Mouse (Mus musculus): ENCODE data around the gene Lfng. TPM values are rescaled to one million over a fixed set of nuclear protein-coding genes. Genes with fewer than 3 reads are reported as not detected.

Gene Lfng
- polyA plus RNA-seq, 2 experiments = 19.2 to 38.9 TPM

- Histone ChIP-seq H3K27ac (replicated peaks; ENCODE audit: low read depth, low read length) (0 out of 2 replicates have a peak overlapping the region, but pooled peaks have one; percentile 1), H3K4me1 (ENCODE audit: control insufficient read depth, insufficient read depth, low read length) (peaks cover 55% of the 10 kb centered on the region), H3K9ac (ENCODE audit: low read depth, low read length, severe bottlenecking) (peak overlapping the region; percentile 38), H3K9me3 (ENCODE audit: control insufficient read depth, low read length) (no peaks in the 10 kb centered on the region), H3K4me3 (replicated peaks; ENCODE audit: low read length) (peak overlapping the region; percentile 40), H3K4me2 (replicated peaks; ENCODE audit: low read depth, low read length, severe bottlenecking) (peak overlapping the region; percentile 91), H3K36me3 (ENCODE audit: control insufficient read depth, insufficient read depth, low read length) (peaks cover 7% of the 10 kb centered on the region; the same call in 1 of the 2 replicates), H3K27me3 (ENCODE audit: control insufficient read depth, insufficient read depth, low read length) (peaks cover 60% of the 10 kb centered on the region)
- ATAC-seq (ENCODE audit: low FRiP score, low read depth) (no peak), DNase-seq (ENCODE audit: low spot score) (no peak)
- 4% methylated on average over 17 of the region's 17 CpGs for WGBS
- no peak for TF ChIP-seq POLR2A (IDR thresholded peaks at IDR 0.05; ENCODE audit: borderline replicate concordance, extremely low read depth, insufficient read depth, insufficient read length)
Observed at GRCm38 (mm10) chr5:140607836-140608633, 915 bp downstream of the Lfng start.

- Histone ChIP-seq H3K4me1 (ENCODE audit: control insufficient read depth, insufficient read depth, low read length) (peaks cover 55% of the 10 kb centered on the region), H3K27me3 (ENCODE audit: control insufficient read depth, insufficient read depth, low read length) (peaks cover 60% of the 10 kb centered on the region), H3K4me2 (replicated peaks; ENCODE audit: low read depth, low read length, severe bottlenecking) (peak overlapping the region; percentile 91), H3K9me3 (ENCODE audit: control insufficient read depth, low read length) (no peaks in the 10 kb centered on the region), H3K27ac (replicated peaks; ENCODE audit: low read depth, low read length) (0 out of 2 replicates have a peak overlapping the region, but pooled peaks have one; percentile 1), H3K36me3 (ENCODE audit: control insufficient read depth, insufficient read depth, low read length) (peaks cover 8% of the 10 kb centered on the region; the same call in 1 of the 2 replicates), H3K9ac (ENCODE audit: low read depth, low read length, severe bottlenecking) (peak overlapping the region; percentile 38), H3K4me3 (replicated peaks; ENCODE audit: low read length) (peak overlapping the region; percentile 40)
- DNase-seq (ENCODE audit: low spot score) (no peak), ATAC-seq (ENCODE audit: low FRiP score, low read depth) (no peak)
- WGBS = 3% methylated on average over 16 of the region's 16 CpGs
- TF ChIP-seq POLR2A (IDR thresholded peaks at IDR 0.05; ENCODE audit: borderline replicate concordance, extremely low read depth, insufficient read depth, insufficient read length) = no peak
Observed at GRCm38 (mm10) chr5:140608634-140609015, 1.5 kb downstream of the Lfng start.

DNA sequence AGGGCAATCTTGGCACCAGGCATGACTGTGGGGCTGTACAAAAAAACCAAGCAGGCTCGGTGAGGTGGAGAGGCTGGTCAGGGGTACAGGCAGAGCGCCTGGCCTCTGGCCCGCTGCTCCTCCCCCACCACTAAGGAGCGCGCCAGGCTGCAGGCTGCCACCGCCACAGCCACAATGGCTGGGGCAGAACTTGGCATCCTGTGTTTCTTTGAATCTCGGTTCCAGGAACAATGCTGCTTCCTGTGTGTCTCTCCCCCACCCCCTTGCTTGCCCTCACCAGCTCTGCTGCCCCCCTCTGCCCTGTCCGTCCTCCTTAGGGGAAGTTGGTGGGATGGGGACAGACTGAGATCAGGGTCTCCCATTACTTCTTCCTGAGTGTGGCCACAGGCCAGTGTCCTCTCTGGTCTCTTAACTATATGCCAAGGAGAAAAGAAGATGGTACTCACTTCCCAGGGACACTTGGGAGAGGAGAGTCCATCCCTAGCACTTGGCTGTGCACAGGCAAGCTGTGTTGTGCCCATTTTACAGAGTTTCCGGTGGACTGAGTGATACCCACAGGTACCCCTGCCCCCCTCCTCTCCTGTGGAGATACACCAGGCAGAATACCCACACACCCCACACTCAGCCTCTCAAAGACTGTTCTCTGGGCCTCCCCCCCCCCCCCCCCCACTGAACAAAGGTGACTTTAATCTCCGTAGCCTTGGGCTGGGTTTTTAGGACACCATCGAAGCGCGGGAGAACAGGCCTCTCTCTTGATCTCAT is 2.6 kb downstream of the Lfng start:
- H3K27me3 ChIP-seq (ENCODE audit: control insufficient read depth, insufficient read depth, low read length) = peaks cover 60% of the 10 kb centered on the region
- H3K9ac ChIP-seq (ENCODE audit: low read depth, low read length, severe bottlenecking) = peak overlapping the region; percentile 50
- ATAC-seq (ENCODE audit: low FRiP score, low read depth) (no peak), DNase-seq (ENCODE audit: low spot score) (peak; percentile 29)
- peaks cover 55% of the 10 kb centered on the region for H3K4me1 ChIP-seq (ENCODE audit: control insufficient read depth, insufficient read depth, low read length)
- H3K27ac ChIP-seq (replicated peaks; ENCODE audit: low read depth, low read length) = peak overlapping the region; percentile 76; the same call in 1 of the 2 replicates
- 22% methylated on average over 13 of the region's 13 CpGs for WGBS
- H3K4me3 ChIP-seq (replicated peaks; ENCODE audit: low read length) = peak overlapping the region; percentile 40
- peak overlapping the region; percentile 91 for H3K4me2 ChIP-seq (replicated peaks; ENCODE audit: low read depth, low read length, severe bottlenecking)
- peaks cover 15% of the 10 kb centered on the region for H3K36me3 ChIP-seq (ENCODE audit: control insufficient read depth, insufficient read depth, low read length)
- TF ChIP-seq POLR2A (IDR thresholded peaks at IDR 0.05; ENCODE audit: borderline replicate concordance, extremely low read depth, insufficient read depth, insufficient read length) = no peak
- no peaks in the 10 kb centered on the region for H3K9me3 ChIP-seq (ENCODE audit: control insufficient read depth, low read length)

DNA sequence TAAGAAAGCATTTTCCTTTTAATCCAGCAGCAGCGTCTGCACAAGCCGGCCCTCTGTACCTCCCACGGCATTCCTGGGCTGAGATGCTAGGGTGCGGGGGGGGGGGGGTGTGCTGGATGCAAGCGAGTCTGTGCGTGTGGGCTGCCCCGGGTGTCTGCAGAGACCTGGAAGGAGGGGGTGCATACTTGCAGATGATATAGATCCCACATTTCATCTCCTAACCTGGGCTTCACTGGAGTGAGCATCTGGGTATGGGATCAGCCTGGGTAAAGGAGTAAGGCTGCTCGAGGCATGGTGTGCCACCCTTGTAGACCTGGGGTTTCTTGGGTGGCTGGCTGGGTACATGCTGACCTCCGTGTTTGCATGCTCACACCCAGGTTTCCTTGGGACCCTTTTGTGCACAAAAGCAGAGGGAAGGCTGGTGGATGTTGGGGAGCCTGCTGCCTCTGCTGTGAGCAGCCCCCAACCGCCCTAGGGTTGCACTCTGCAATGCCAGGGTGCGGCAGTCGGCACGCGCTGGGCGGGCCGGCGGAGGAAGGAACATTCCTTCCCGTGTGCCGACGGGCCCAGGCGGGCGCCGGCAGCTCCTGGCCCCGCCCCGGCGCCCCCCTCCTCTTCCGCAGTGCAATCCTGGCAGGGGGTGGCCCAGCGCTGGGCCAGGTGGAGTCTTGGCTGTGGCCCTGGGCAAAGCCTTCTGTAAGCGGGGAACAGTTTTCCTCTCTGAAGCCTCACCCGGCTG is 3.3 kb downstream of the Lfng start:
- TF ChIP-seq POLR2A (IDR thresholded peaks at IDR 0.05; ENCODE audit: borderline replicate concordance, extremely low read depth, insufficient read depth, insufficient read length) = 0 out of 2 replicates have a peak, but pooled peaks have one; percentile 12
- Histone ChIP-seq H3K27me3 (ENCODE audit: control insufficient read depth, insufficient read depth, low read length) (peaks cover 53% of the 10 kb centered on the region), H3K4me2 (replicated peaks; ENCODE audit: low read depth, low read length, severe bottlenecking) (peak overlapping the region; percentile 91), H3K36me3 (ENCODE audit: control insufficient read depth, insufficient read depth, low read length) (peaks cover 15% of the 10 kb centered on the region), H3K27ac (replicated peaks; ENCODE audit: low read depth, low read length) (peak overlapping the region; percentile 76), H3K4me1 (ENCODE audit: control insufficient read depth, insufficient read depth, low read length) (peaks cover 53% of the 10 kb centered on the region), H3K9ac (ENCODE audit: low read depth, low read length, severe bottlenecking) (peak overlapping the region; percentile 50), H3K4me3 (replicated peaks; ENCODE audit: low read length) (peak overlapping the region; percentile 40), H3K9me3 (ENCODE audit: control insufficient read depth, low read length) (no peaks in the 10 kb centered on the region)
- WGBS = under 1% methylated on average over 18 of the region's 30 CpGs
- ATAC-seq (ENCODE audit: low FRiP score, low read depth) = 0 out of 2 replicates have a peak, but pooled peaks have one; percentile 18
- peak; percentile 63 for DNase-seq (ENCODE audit: low spot score)

Data from limb, embryonic 14.5 days (tissue).